Mouse (Mus musculus): ENCODE results near the gene Auts2. TPM values are rescaled to one million over a fixed set of nuclear protein-coding genes. Genes with fewer than 3 reads are reported as not detected.

The Auts2 gene
- polyA plus RNA-seq, 1 experiment from 2014 or later = 70.9 TPM

DNA sequence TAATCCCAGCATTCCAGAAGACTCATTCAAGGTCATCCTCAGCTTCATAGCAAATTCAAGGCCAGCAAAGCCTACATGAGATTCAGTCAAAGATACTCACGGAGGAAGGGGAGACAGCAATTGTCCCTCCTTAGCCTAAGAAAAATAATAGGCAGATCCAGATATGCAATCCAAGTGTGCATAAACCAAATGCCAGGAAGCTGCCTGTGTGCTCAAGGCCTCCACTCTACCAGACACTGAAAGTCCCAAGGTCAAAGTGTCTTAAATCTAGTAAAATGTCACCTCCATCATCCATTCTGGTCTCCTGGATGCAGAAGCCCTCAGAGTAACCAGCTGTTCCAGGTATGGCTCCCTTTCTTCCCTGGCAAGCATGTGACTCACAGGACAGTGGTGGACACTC is 50.4 kb downstream of the Auts2 start:
- Histone ChIP-seq H3K4me2 (no peak overlapping the region), H3K4me3 (no peak overlapping the region), H3K4me1 (peaks cover 15% of the 10 kb centered on the region), H3K27ac (no peak overlapping the region), H3K27me3 (replicated peaks) (no peaks in the 10 kb centered on the region), H3K36me3 (replicated peaks) (no peaks in the 10 kb centered on the region), H3K9me3 (no peaks in the 10 kb centered on the region), H3K9ac (no peak overlapping the region)
- 89% methylated on average over 1 of the region's 1 CpGs for WGBS
- no peak for ATAC-seq (replicated peaks)

DNA sequence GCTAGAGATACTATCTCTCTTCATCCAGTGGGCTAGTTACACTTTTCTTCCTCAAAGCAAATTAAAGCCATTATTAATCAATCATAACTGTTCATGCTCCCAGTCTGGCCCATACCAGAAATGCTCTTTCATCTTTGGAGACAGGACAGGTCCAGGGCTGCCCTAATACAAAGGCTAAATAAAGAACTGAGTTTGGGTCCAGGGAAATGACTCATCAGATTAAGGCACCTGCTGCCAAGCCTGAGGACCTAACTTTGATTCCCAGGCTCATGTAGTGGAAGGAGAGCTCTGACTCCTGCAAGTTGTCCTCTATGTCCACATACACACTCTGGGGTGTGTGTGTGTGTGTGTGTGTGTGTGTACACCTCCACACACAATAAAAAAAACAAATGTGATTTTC is 51.1 kb downstream of the Auts2 start:
- Histone ChIP-seq H3K4me2 (no peak overlapping the region), H3K4me1 (peaks cover 19% of the 10 kb centered on the region), H3K27ac (no peak overlapping the region), H3K27me3 (replicated peaks) (no peaks in the 10 kb centered on the region), H3K9ac (no peak overlapping the region), H3K4me3 (no peak overlapping the region), H3K36me3 (replicated peaks) (no peaks in the 10 kb centered on the region), H3K9me3 (no peaks in the 10 kb centered on the region)
- no peak for ATAC-seq (replicated peaks)

DNA sequence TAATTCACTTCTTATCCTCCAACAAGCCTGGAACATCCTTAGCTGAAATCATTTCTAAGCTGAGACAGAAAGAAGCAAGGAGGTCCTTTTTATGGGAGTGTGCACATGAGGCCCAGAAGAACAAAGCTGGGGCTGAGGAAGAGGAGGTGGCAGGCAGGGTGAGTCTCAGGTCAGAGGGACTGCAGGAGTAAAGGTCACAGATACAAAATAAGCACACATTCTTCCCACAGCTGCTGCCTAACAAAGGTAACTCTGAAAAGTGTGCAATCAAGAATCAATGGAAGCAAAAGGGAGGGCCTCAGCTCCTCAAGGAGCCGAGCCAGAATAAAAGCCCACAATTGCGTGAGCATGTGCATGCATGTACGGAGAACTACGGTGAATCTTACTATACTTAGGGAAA is 51.6 kb downstream of the Auts2 start:
- ATAC-seq (replicated peaks) = no peak
- peaks cover 24% of the 10 kb centered on the region for H3K4me1 ChIP-seq
- 42% methylated on average over 4 of the region's 4 CpGs for WGBS
- no peaks in the 10 kb centered on the region for H3K36me3 ChIP-seq (replicated peaks)
- H3K9ac ChIP-seq = no peak overlapping the region
- no peak overlapping the region for H3K4me3 ChIP-seq
- no peak overlapping the region for H3K4me2 ChIP-seq
- H3K27ac ChIP-seq = no peak overlapping the region
- H3K27me3 ChIP-seq (replicated peaks) = no peaks in the 10 kb centered on the region
- H3K9me3 ChIP-seq = no peaks in the 10 kb centered on the region

DNA sequence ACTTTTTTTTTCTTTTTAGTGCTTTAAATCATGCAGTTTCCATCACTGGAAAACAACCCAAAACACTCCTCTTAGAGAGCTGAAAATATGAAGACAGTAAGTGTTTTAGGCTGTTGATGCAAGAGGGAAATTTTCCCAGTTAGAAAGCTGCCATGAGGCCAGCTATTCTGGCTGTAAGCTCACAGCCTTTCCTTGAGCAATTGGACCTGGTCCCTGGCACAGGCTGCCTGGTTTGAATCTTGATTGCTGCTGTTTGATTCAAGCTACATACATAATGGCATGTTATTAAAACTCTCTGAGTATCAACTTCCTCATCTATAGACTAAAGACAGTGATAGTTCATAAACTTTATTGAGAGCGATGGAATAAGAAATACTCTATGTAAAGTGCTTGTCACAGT is 52.8 kb downstream of the Auts2 start:
- ATAC-seq (replicated peaks) = no peak
- WGBS = 98% methylated on average over 1 of the region's 1 CpGs
- H3K4me1 ChIP-seq = peaks cover 24% of the 10 kb centered on the region
- H3K4me3 ChIP-seq = no peak overlapping the region
- no peak overlapping the region for H3K27ac ChIP-seq
- no peaks in the 10 kb centered on the region for H3K27me3 ChIP-seq (replicated peaks)
- H3K4me2 ChIP-seq = no peak overlapping the region
- no peak overlapping the region for H3K9ac ChIP-seq
- H3K9me3 ChIP-seq = no peaks in the 10 kb centered on the region
- no peaks in the 10 kb centered on the region for H3K36me3 ChIP-seq (replicated peaks)

DNA sequence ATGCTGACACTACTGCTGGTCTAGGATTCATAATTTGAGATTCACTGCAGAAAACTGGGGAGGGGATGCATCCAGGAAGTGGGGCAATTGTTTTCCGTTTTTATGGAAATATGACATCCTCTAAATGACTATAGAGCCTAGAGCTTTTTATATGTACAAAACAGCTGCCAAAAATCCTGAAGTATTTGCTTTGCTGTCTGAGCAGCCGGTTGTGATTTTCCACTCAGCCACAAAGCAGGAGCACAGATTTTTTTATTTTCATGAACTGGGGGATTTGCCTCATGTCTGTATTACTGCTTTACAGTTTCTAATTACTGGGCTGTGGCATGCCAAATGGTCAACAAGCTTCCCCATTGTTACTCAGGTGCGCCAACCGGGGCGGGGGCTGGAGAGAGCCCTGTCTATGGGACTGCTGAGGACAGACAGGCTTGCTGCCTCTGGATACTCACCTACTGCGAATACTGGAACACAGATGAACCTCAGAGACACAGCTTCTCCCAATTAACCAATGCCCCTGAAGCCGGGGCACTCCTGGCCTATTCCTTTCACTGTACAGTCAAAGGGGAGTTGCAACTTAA is 53.3 kb downstream of the Auts2 start:
- no peak overlapping the region for H3K4me3 ChIP-seq
- WGBS = 65% methylated on average over 7 of the region's 7 CpGs
- no peaks in the 10 kb centered on the region for H3K36me3 ChIP-seq (replicated peaks)
- no peak overlapping the region for H3K4me2 ChIP-seq
- no peak for ATAC-seq (replicated peaks)
- no peak overlapping the region for H3K27ac ChIP-seq
- no peak overlapping the region for H3K9ac ChIP-seq
- H3K4me1 ChIP-seq = peaks cover 24% of the 10 kb centered on the region
- no peaks in the 10 kb centered on the region for H3K9me3 ChIP-seq
- H3K27me3 ChIP-seq (replicated peaks) = no peaks in the 10 kb centered on the region

DNA sequence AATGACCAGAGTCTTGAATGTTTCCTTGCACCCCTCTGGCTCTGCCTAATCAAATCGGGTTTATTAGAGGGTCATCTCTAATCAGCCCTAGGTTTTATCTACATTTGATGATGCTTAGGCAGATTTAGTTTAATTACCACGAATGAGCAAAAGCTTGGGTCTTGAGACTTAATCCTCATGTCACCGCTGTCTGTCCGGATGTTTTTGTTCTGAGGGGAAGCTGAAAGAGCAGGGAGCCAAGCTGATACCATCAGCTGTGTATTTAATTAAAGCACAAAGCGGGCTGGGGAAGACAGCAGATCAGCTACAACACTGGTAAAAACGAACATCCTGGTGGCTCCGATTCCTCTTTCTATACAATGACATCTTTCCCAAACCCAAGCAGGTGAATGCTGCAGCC is 56.3 kb downstream of the Auts2 start:
- H3K27me3 ChIP-seq (replicated peaks) = no peaks in the 10 kb centered on the region
- no peak overlapping the region for H3K27ac ChIP-seq
- no peak overlapping the region for H3K4me3 ChIP-seq
- H3K4me2 ChIP-seq = no peak overlapping the region
- WGBS = 15% methylated on average over 7 of the region's 7 CpGs
- no peak for ATAC-seq (replicated peaks)
- H3K4me1 ChIP-seq = peaks cover 29% of the 10 kb centered on the region
- H3K9ac ChIP-seq = no peak overlapping the region
- no peaks in the 10 kb centered on the region for H3K9me3 ChIP-seq
- no peaks in the 10 kb centered on the region for H3K36me3 ChIP-seq (replicated peaks)

DNA sequence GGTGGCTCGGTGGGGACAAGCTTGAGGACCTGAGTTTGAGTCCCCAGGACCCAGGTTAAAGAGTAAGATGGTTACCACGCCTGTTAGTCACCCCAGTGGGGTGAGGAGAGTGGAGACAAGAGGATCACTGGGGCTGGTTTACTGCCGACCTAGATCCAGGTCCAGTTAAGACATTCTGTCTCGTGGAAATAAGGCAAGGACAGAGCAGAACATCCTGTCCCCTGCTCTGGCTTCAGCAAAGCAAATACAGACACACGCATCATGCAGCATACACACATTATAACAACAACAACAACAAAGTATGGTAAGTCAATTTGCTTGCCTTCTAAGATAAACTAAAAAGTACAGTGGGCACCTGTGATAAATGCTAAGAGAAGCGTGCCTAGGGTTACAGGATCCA is 57.1 kb downstream of the Auts2 start:
- WGBS = 88% methylated on average over 6 of the region's 6 CpGs
- H3K9ac ChIP-seq = no peak overlapping the region
- no peaks in the 10 kb centered on the region for H3K36me3 ChIP-seq (replicated peaks)
- H3K27me3 ChIP-seq (replicated peaks) = no peaks in the 10 kb centered on the region
- H3K27ac ChIP-seq = no peak overlapping the region
- no peak for ATAC-seq (replicated peaks)
- H3K4me1 ChIP-seq = peaks cover 35% of the 10 kb centered on the region
- H3K4me3 ChIP-seq = no peak overlapping the region
- no peak overlapping the region for H3K4me2 ChIP-seq
- H3K9me3 ChIP-seq = no peaks in the 10 kb centered on the region

DNA sequence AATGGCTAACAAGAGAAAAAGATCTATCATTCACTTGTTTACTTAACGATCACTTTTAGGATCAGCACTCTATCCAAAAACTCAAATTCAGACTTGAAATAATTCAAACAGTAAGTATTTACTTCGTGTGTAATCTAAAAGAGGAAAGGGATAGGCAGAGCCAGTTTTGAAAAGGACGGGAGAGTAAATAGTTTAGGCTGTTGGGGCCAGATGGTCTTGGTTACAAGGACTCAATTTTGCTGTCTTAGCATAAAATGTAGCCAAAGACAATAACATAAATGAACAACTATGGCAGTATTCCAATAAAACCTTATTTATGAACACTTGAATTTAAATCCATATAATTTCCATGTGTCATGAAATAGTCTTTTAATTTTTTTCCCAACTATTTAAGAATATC is 57.7 kb downstream of the Auts2 start:
- H3K4me3 ChIP-seq = no peak overlapping the region
- H3K27me3 ChIP-seq (replicated peaks) = no peaks in the 10 kb centered on the region
- H3K27ac ChIP-seq = no peak overlapping the region
- H3K4me1 ChIP-seq = peaks cover 40% of the 10 kb centered on the region
- ATAC-seq (replicated peaks) = no peak
- no peaks in the 10 kb centered on the region for H3K9me3 ChIP-seq
- no peak overlapping the region for H3K4me2 ChIP-seq
- no peaks in the 10 kb centered on the region for H3K36me3 ChIP-seq (replicated peaks)
- WGBS = 84% methylated on average over 3 of the region's 3 CpGs
- no peak overlapping the region for H3K9ac ChIP-seq

DNA sequence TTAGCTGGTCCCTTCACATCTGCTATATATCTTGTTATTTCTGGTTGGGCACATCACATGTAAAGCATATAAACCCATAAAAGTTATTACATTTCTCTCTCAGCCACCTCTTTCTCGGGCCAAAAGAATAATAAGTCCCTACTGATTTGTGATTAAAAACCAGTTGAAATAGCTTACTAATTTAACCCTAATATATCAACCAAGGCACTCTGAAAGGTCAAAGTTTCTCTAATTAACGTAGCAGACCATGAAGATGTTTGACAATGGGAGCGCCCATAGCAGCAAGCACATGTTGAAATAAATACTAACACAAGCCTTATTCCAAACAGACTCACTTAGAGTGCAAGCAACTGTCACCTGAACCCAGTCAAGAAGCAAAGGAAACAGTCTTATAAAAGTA is 61.7 kb downstream of the Auts2 start:
- ATAC-seq (replicated peaks) = no peak
- Histone ChIP-seq H3K9ac (no peak overlapping the region), H3K36me3 (replicated peaks) (no peaks in the 10 kb centered on the region), H3K4me2 (no peak overlapping the region), H3K9me3 (no peaks in the 10 kb centered on the region), H3K4me1 (peaks cover 36% of the 10 kb centered on the region), H3K4me3 (no peak overlapping the region), H3K27me3 (replicated peaks) (no peaks in the 10 kb centered on the region), H3K27ac (no peak overlapping the region)
- 55% methylated on average over 3 of the region's 3 CpGs for WGBS

DNA sequence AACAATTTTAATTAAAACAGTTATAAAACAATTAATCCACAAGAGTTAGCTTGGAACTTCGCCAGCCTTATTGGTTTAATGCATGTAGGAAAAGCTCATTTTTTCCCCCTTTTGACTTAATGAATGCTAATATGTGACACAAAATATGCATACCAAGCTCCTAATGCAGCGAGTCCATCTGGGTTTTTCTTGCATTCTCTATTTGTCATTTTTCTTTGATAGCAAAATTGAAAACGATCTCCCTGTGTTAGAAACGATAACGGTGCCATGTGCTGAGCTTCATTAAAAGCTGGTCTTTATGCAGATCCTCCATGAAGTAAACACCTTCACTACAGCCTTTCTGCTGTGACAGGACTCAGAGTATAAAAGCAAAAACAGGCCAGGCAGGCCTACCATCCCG is 62.7 kb downstream of the Auts2 start:
- H3K27ac ChIP-seq = no peak overlapping the region
- ATAC-seq (replicated peaks) = no peak
- H3K9ac ChIP-seq = no peak overlapping the region
- H3K4me1 ChIP-seq = peaks cover 36% of the 10 kb centered on the region
- no peak overlapping the region for H3K4me3 ChIP-seq
- H3K4me2 ChIP-seq = no peak overlapping the region
- H3K36me3 ChIP-seq (replicated peaks) = no peaks in the 10 kb centered on the region
- no peaks in the 10 kb centered on the region for H3K9me3 ChIP-seq
- 31% methylated on average over 6 of the region's 6 CpGs for WGBS
- no peaks in the 10 kb centered on the region for H3K27me3 ChIP-seq (replicated peaks)

DNA sequence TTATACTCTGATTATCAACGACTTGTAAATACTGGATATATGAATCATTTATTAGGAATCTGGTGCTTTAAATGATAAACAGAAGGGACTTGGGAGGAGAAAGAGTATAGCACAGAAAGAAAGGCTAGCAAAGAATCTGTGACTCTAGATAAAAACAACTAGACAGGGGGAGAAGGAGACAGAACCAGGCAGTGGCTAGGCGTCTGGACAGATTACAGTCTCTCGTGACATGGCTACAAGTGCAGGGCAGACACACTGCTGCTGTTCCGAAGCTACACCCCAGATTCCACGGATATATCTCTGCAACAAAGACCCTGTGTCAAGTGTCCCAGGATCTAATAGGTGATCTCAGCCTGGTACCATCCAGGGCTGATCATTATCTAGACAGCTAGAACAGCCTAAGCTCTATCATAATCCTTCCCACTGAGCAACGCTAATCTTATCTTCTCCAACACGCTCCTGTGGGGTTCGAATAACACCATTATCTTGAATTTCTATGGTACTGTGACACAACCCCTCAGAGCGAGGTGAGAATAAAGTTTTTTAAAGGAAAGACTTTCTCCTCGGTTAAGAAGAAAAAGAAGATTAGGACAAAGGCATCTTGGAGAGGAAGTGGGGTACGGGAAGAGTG is 63.8 kb downstream of the Auts2 start:
- Histone ChIP-seq H3K9me3 (no peaks in the 10 kb centered on the region), H3K36me3 (replicated peaks) (no peaks in the 10 kb centered on the region), H3K4me3 (no peak overlapping the region), H3K27me3 (replicated peaks) (no peaks in the 10 kb centered on the region), H3K27ac (no peak overlapping the region), H3K4me1 (peaks cover 33% of the 10 kb centered on the region), H3K4me2 (no peak overlapping the region), H3K9ac (no peak overlapping the region)
- no peak for ATAC-seq (replicated peaks)
- WGBS = 27% methylated on average over 11 of the region's 11 CpGs

DNA sequence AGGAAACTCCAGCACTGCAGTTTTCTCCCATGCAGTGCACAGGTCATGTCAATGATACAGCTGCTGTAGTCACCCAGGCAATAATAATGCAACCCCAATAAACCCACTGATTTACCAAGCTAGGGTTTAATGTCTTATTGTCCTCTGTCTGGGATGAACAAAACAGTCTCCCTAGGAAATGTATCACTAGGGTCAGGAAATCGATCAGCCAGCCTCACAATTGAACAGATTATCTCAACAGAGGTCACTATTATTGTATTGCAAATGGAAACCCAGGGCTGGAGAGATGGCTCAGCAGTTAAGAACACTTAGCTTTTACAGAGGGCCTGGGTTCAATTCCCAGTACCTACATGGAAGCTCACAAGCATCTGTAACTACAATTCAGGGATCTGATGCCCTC is 65.6 kb downstream of the Auts2 start:
- ATAC-seq (replicated peaks) = no peak
- Histone ChIP-seq H3K27ac (no peak overlapping the region), H3K9me3 (no peaks in the 10 kb centered on the region), H3K4me3 (no peak overlapping the region), H3K36me3 (replicated peaks) (no peaks in the 10 kb centered on the region), H3K9ac (no peak overlapping the region), H3K4me1 (peaks cover 43% of the 10 kb centered on the region), H3K4me2 (no peak overlapping the region), H3K27me3 (replicated peaks) (no peaks in the 10 kb centered on the region)
- 5% methylated on average over 1 of the region's 1 CpGs for WGBS

DNA sequence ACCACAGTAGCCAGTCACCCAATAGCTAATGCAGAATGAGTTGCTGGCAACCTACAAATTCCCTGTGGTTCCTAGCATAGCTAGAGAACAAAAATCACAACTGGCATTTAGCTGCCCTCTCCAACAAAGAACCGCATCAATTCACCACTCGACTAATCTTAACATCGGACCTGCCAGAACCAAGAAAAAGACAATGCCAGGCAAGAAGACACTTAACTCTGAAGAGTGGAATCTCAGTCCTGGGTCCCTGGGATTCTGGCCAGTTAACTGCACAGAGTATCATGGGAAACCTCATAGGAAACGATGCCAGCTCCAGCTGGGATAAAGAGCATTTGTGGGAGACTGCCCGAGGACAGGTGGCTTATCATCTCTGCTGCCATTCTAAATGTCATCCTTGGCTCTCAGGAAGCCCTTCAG is 70.2 kb downstream of the Auts2 start:
- H3K27me3 ChIP-seq (replicated peaks) = no peaks in the 10 kb centered on the region
- H3K4me3 ChIP-seq = no peak overlapping the region
- no peak overlapping the region for H3K9ac ChIP-seq
- no peak overlapping the region for H3K27ac ChIP-seq
- H3K4me2 ChIP-seq = no peak overlapping the region
- ATAC-seq (replicated peaks) = no peak
- no peaks in the 10 kb centered on the region for H3K36me3 ChIP-seq (replicated peaks)
- 54% methylated on average over 5 of the region's 5 CpGs for WGBS
- H3K4me1 ChIP-seq = peaks cover 19% of the 10 kb centered on the region; the same call in 1 of the 2 replicates
- no peaks in the 10 kb centered on the region for H3K9me3 ChIP-seq
